Mouse (Mus musculus): ENCODE data around the gene Prmt3.

DNA sequence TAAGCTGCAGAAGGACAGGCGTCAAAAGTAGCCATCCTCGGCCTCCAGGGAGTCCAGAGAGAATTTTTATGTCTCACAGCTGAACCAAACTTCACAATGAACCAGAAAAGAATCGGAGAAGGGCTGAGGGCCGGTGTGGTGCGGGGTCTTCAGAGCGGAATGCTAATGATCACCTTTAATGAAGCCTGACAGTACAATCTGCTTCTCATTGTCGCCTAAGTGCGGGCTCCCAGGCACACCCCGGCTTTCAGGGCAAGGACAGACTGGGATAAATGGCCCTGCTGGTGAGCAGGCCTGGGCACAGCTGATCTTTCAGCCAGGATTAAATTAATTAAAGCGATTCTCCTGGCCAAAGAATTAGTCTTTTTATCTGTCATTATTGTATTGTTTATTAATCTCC is 36.2 kb upstream of the Prmt3 start:
- TF ChIP-seq HCFC1 (IDR thresholded peaks at IDR 0.05; ENCODE audit: borderline replicate concordance, insufficient read depth, low read length): no peak
- no peak for TF ChIP-seq ZC3H11A (IDR thresholded peaks at IDR 0.05; ENCODE audit: borderline replicate concordance, low read depth, low read length)
- no peak for TF ChIP-seq ZNF384 (IDR thresholded peaks at IDR 0.05; ENCODE audit: low read depth, low read length)
